Mouse (Mus musculus): ENCODE data around the gene Lyl1. TPM values are rescaled to one million over a fixed set of nuclear protein-coding genes. Genes with fewer than 3 reads are reported as not detected.
A peak's percentile ranks its signal among the peaks of the same experiment; 100 is the strongest.

Gene Lyl1
- polyA plus RNA-seq, 1 experiment from 2014 or later = 8.3 TPM

GRCm38 (mm10) chr8:84658951-84659350 lies 42.3 kb upstream of the Lyl1 start:
- Histone ChIP-seq H3K27me3 (ENCODE audit: control insufficient read depth, insufficient read depth, low read length) (no peaks in the 10 kb centered on the region), H3K36me3 (ENCODE audit: control insufficient read depth, insufficient read depth, low read length) (no peaks in the 10 kb centered on the region), H3K9me3 (replicated peaks; ENCODE audit: control insufficient read depth, low read length) (no peaks in the 10 kb centered on the region), H3K27ac (ENCODE audit: low read length) (peak overlapping the region; percentile 99), H3K4me2 (ENCODE audit: low read depth, low read length) (peak overlapping the region; percentile 78; the same call in 1 of the 2 replicates), H3K4me1 (ENCODE audit: control insufficient read depth, insufficient read depth, low read length) (peaks cover 46% of the 10 kb centered on the region), H3K4me3 (replicated peaks; ENCODE audit: low read length) (no peak overlapping the region), H3K9ac (ENCODE audit: low read length) (no peak overlapping the region)
- 71% methylated on average over 1 of the region's 1 CpGs for WGBS
- ATAC-seq (ENCODE audit: insufficient read depth, low FRiP score) = no peak

- Histone ChIP-seq H3K4me2 (ENCODE audit: low read depth, low read length) (peak overlapping the region; percentile 78), H3K9ac (ENCODE audit: low read length) (peak overlapping the region; percentile 94), H3K4me3 (replicated peaks; ENCODE audit: low read length) (peak overlapping the region; percentile 81), H3K27me3 (ENCODE audit: control insufficient read depth, insufficient read depth, low read length) (no peaks in the 10 kb centered on the region), H3K27ac (ENCODE audit: low read length) (peak overlapping the region; percentile 99), H3K36me3 (ENCODE audit: control insufficient read depth, insufficient read depth, low read length) (no peaks in the 10 kb centered on the region), H3K9me3 (replicated peaks; ENCODE audit: control insufficient read depth, low read length) (no peaks in the 10 kb centered on the region), H3K4me1 (ENCODE audit: control insufficient read depth, insufficient read depth, low read length) (peaks cover 42% of the 10 kb centered on the region)
- 3% methylated on average over 33 of the region's 33 CpGs for WGBS
- no peak for ATAC-seq (ENCODE audit: insufficient read depth, low FRiP score)
Measured at GRCm38 (mm10) chr8:84659936-84660818, 41.1 kb upstream of the Lyl1 start.

GRCm38 (mm10) chr8:84660819-84661457 lies 40.3 kb upstream of the Lyl1 start:
- no peaks in the 10 kb centered on the region for H3K27me3 ChIP-seq (ENCODE audit: control insufficient read depth, insufficient read depth, low read length)
- peak overlapping the region; percentile 81 for H3K4me3 ChIP-seq (replicated peaks; ENCODE audit: low read length)
- no peaks in the 10 kb centered on the region for H3K9me3 ChIP-seq (replicated peaks; ENCODE audit: control insufficient read depth, low read length)
- H3K4me2 ChIP-seq (ENCODE audit: low read depth, low read length) = peak overlapping the region; percentile 78
- peak overlapping the region; percentile 94 for H3K9ac ChIP-seq (ENCODE audit: low read length)
- WGBS = 1% methylated on average over 20 of the region's 20 CpGs
- H3K36me3 ChIP-seq (ENCODE audit: control insufficient read depth, insufficient read depth, low read length) = no peaks in the 10 kb centered on the region
- H3K27ac ChIP-seq (ENCODE audit: low read length) = peak overlapping the region; percentile 99
- H3K4me1 ChIP-seq (ENCODE audit: control insufficient read depth, insufficient read depth, low read length) = peaks cover 39% of the 10 kb centered on the region
- ATAC-seq (ENCODE audit: insufficient read depth, low FRiP score) = no peak

- ATAC-seq (ENCODE audit: insufficient read depth, low FRiP score) = peak; percentile 61
- peak overlapping the region; percentile 94 for H3K9ac ChIP-seq (ENCODE audit: low read length)
- under 1% methylated on average over 24 of the region's 24 CpGs for WGBS
Measured at GRCm38 (mm10) chr8:84661458-84661871, 39.8 kb upstream of the Lyl1 start.

GRCm38 (mm10) chr8:84661961-84662571 lies 39.2 kb upstream of the Lyl1 start:
- H3K4me3 ChIP-seq (replicated peaks; ENCODE audit: low read length) = peak overlapping the region; percentile 81
- H3K4me1 ChIP-seq (ENCODE audit: control insufficient read depth, insufficient read depth, low read length) = peaks cover 27% of the 10 kb centered on the region
- peak overlapping the region; percentile 99 for H3K27ac ChIP-seq (ENCODE audit: low read length)
- H3K9me3 ChIP-seq (replicated peaks; ENCODE audit: control insufficient read depth, low read length) = no peaks in the 10 kb centered on the region
- H3K4me2 ChIP-seq (ENCODE audit: low read depth, low read length) = peak overlapping the region; percentile 78
- no peaks in the 10 kb centered on the region for H3K36me3 ChIP-seq (ENCODE audit: control insufficient read depth, insufficient read depth, low read length)
- H3K9ac ChIP-seq (ENCODE audit: low read length) = peak overlapping the region; percentile 94
- under 1% methylated on average over 61 of the region's 61 CpGs for WGBS
- ATAC-seq (ENCODE audit: insufficient read depth, low FRiP score) = no peak
- no peaks in the 10 kb centered on the region for H3K27me3 ChIP-seq (ENCODE audit: control insufficient read depth, insufficient read depth, low read length)

More at GRCm38 (mm10) chr8:84661458-84661871, 39.8 kb upstream of the Lyl1 start:
- Histone ChIP-seq H3K36me3 (ENCODE audit: control insufficient read depth, insufficient read depth, low read length) (no peaks in the 10 kb centered on the region), H3K4me2 (ENCODE audit: low read depth, low read length) (peak overlapping the region; percentile 78), H3K27ac (ENCODE audit: low read length) (peak overlapping the region; percentile 99), H3K9me3 (replicated peaks; ENCODE audit: control insufficient read depth, low read length) (no peaks in the 10 kb centered on the region), H3K27me3 (ENCODE audit: control insufficient read depth, insufficient read depth, low read length) (no peaks in the 10 kb centered on the region), H3K4me1 (ENCODE audit: control insufficient read depth, insufficient read depth, low read length) (peaks cover 33% of the 10 kb centered on the region), H3K4me3 (replicated peaks; ENCODE audit: low read length) (peak overlapping the region; percentile 81)

GRCm38 (mm10) chr8:84662581-84663065 lies 38.6 kb upstream of the Lyl1 start, which contains the start of gene Ier2:
Gene Ier2, minus strand, starts transcription at chr8:84662852.
- H3K9me3 ChIP-seq (replicated peaks; ENCODE audit: control insufficient read depth, low read length) = no peaks in the 10 kb centered on the region
- under 1% methylated on average over 27 of the region's 27 CpGs for WGBS
- H3K27me3 ChIP-seq (ENCODE audit: control insufficient read depth, insufficient read depth, low read length) = no peaks in the 10 kb centered on the region
- H3K9ac ChIP-seq (ENCODE audit: low read length) = peak within 1 kb of the TSS; percentile 94
- H3K27ac ChIP-seq (ENCODE audit: low read length) = peak within 1 kb of the TSS; percentile 99
- peak within 1 kb of the TSS; percentile 81 for H3K4me3 ChIP-seq (replicated peaks; ENCODE audit: low read length)
- peak; percentile 79 for ATAC-seq (ENCODE audit: insufficient read depth, low FRiP score)
- H3K4me2 ChIP-seq (ENCODE audit: low read depth, low read length) = peak within 1 kb of the TSS; percentile 78
- H3K36me3 ChIP-seq (ENCODE audit: control insufficient read depth, insufficient read depth, low read length) = no peaks in the 10 kb centered on the region
- H3K4me1 ChIP-seq (ENCODE audit: control insufficient read depth, insufficient read depth, low read length) = peaks cover 23% of the 10 kb centered on the region

- H3K4me1 ChIP-seq (ENCODE audit: control insufficient read depth, insufficient read depth, low read length) = peaks cover 23% of the 10 kb centered on the region
- no peaks in the 10 kb centered on the region for H3K9me3 ChIP-seq (replicated peaks; ENCODE audit: control insufficient read depth, low read length)
- peak; percentile 84 for ATAC-seq (ENCODE audit: insufficient read depth, low FRiP score)
- 2% methylated on average over 43 of the region's 43 CpGs for WGBS
- H3K27me3 ChIP-seq (ENCODE audit: control insufficient read depth, insufficient read depth, low read length) = no peaks in the 10 kb centered on the region
- H3K36me3 ChIP-seq (ENCODE audit: control insufficient read depth, insufficient read depth, low read length) = no peaks in the 10 kb centered on the region
- H3K4me3 ChIP-seq (replicated peaks; ENCODE audit: low read length) = peak overlapping the region; percentile 81
- peak overlapping the region; percentile 89 for H3K9ac ChIP-seq (ENCODE audit: low read length)
- H3K27ac ChIP-seq (ENCODE audit: low read length) = peak overlapping the region; percentile 99
- peak overlapping the region; percentile 78 for H3K4me2 ChIP-seq (ENCODE audit: low read depth, low read length)
Measured at GRCm38 (mm10) chr8:84663483-84664327, 37.6 kb upstream of the Lyl1 start.

Data from stomach, embryonic 16.5 days (tissue).